14 mouse cellular contexts compared by ENCODE assay signal in genomic region chr6:39591481-39591880, GRCm38 (mm10). TPM values are rescaled to one million over a fixed set of nuclear protein-coding genes. Genes with fewer than 3 reads are reported as not detected.
DNase-seq lines count a peak whose midpoint lies in the region; ATAC-seq lines count a peak whose summit lies in the region.
"Had no signal": no experiment of that assay in that cellular context is flagged by ENCODE, and none has a peak within 500 bp of the region (broad histone marks: within the 10 kb centered on the region; RNA-seq: fewer than 3 reads in every experiment).

No protein-coding gene starts in this region.

- ATAC-seq in kidney, embryonic 15.5 days (replicated peaks; ENCODE audit: low FRiP score), result no peak
- no peak for ATAC-seq in neural tube, embryonic 13.5 days (ENCODE audit: low read depth)
- no peak for ATAC-seq in embryonic facial prominence, embryonic 15.5 days (ENCODE audit: insufficient number of reproducible peaks, low FRiP score, low TSS enrichment, low read depth)

- 0 out of 2 replicates have a peak overlapping the region, but pooled peaks have one; percentile 90 for H3K4me3 ChIP-seq in kidney, embryonic 15.5 days (replicated peaks)
- H3K4me3 ChIP-seq in neural tube, embryonic 13.5 days, result peak overlapping the region; percentile 77; the same call in 1 of the 2 replicates
- H3K4me3 ChIP-seq in embryonic facial prominence, embryonic 15.5 days (replicated peaks), result peak overlapping the region; percentile 94

- H3K9ac ChIP-seq in kidney, embryonic 15.5 days, result no peak overlapping the region
- H3K9ac ChIP-seq in neural tube, embryonic 13.5 days, result no peak overlapping the region
- H3K9ac ChIP-seq in embryonic facial prominence, embryonic 15.5 days, result no peak overlapping the region

- DNase-seq in kidney, adult 8-10 months, result no peak
- no peak for DNase-seq in neural tube, embryonic 10.5 days (ENCODE audit: extremely low spot score, low spot score)
- DNase-seq in yolk sac, embryonic 10.5 days (ENCODE audit: low spot score), result no peak
- no peak for DNase-seq in right cerebral cortex, adult 2 months (ENCODE audit: low spot score in 2 of 2)
- DNase-seq: adrenal gland, postnatal 36 days; cerebellum, postnatal 14 days; gastrocnemius, postnatal 14 days; layer of hippocampus, adult 9-11 months; lung, adult 18-20 months; thymus, postnatal 36 days had no signal

- no peaks in the 10 kb centered on the region for H3K9me3 ChIP-seq in kidney, embryonic 15.5 days (replicated peaks)
- no peaks in the 10 kb centered on the region for H3K9me3 ChIP-seq in neural tube, embryonic 13.5 days
- H3K9me3 ChIP-seq in embryonic facial prominence, embryonic 15.5 days (replicated peaks), result no peaks in the 10 kb centered on the region
- H3K9me3 ChIP-seq: neural tube, embryonic 12.5 days had no signal

- no peaks in the 10 kb centered on the region for H3K27me3 ChIP-seq in kidney, embryonic 15.5 days
- H3K27me3 ChIP-seq in neural tube, embryonic 13.5 days, result no peaks in the 10 kb centered on the region
- H3K27me3 ChIP-seq in embryonic facial prominence, embryonic 15.5 days, result no peaks in the 10 kb centered on the region
- H3K27me3 ChIP-seq: neural tube, embryonic 12.5 days had no signal

- H3K4me1 ChIP-seq in kidney, embryonic 15.5 days, result peaks cover 14% of the 10 kb centered on the region
- peaks cover 21% of the 10 kb centered on the region for H3K4me1 ChIP-seq in neural tube, embryonic 13.5 days (replicated peaks)
- peaks cover 18% of the 10 kb centered on the region for H3K4me1 ChIP-seq in embryonic facial prominence, embryonic 15.5 days

- peaks cover 36% of the 10 kb centered on the region for H3K36me3 ChIP-seq in kidney, embryonic 15.5 days
- peaks cover 42% of the 10 kb centered on the region for H3K36me3 ChIP-seq in neural tube, embryonic 13.5 days
- peaks cover 28% of the 10 kb centered on the region for H3K36me3 ChIP-seq in embryonic facial prominence, embryonic 15.5 days

- 96% methylated on average over 4 of the region's 4 CpGs for WGBS in kidney, embryonic 15.5 days
- 94% methylated on average over 4 of the region's 4 CpGs for WGBS in neural tube, embryonic 13.5 days
- 94% methylated on average over 4 of the region's 4 CpGs for WGBS in embryonic facial prominence, embryonic 15.5 days

- no peak overlapping the region for H3K27ac ChIP-seq in kidney, embryonic 15.5 days
- no peak overlapping the region for H3K27ac ChIP-seq in neural tube, embryonic 13.5 days (replicated peaks)
- H3K27ac ChIP-seq in embryonic facial prominence, embryonic 15.5 days (replicated peaks), result no peak overlapping the region
- H3K27ac ChIP-seq: neural tube, embryonic 12.5 days had no signal

- peak overlapping the region; percentile 79 for H3K4me2 ChIP-seq in kidney, embryonic 15.5 days
- peak overlapping the region; percentile 63; the same call in 1 of the 2 replicates for H3K4me2 ChIP-seq in neural tube, embryonic 13.5 days
- no peak overlapping the region for H3K4me2 ChIP-seq in embryonic facial prominence, embryonic 15.5 days (replicated peaks)

RNA-seq across cellular contexts. Expression of gene Ndufb2, which starts 0.9 kb away (rescaled TPM):
- 347 and 379 TPM in 2 replicates for polyA plus RNA-seq in kidney, embryonic 15.5 days (2015; fragmentation: Nextera tagmentation; extraction: Ambion mirVana)
- polyA plus RNA-seq in neural tube, embryonic 13.5 days (2015; fragmentation: Nextera tagmentation; extraction: Ambion mirVana), result 393 and 454 TPM in 2 replicates
- 332 and 334 TPM in 2 replicates for polyA plus RNA-seq in embryonic facial prominence, embryonic 15.5 days (2015; fragmentation: Nextera tagmentation; extraction: Ambion mirVana)

RNA-seq across cellular contexts. Expression of gene Gm42420, which starts 5.9 kb away (rescaled TPM):
- 2.2 TPM in 1 of 2 replicates, not detected in the other for polyA plus RNA-seq in kidney, embryonic 15.5 days (2015; fragmentation: Nextera tagmentation; extraction: Ambion mirVana)
- not detected in 2 replicates for polyA plus RNA-seq in neural tube, embryonic 13.5 days (2015; fragmentation: Nextera tagmentation; extraction: Ambion mirVana)
- 0.83 and 1.3 TPM in 2 replicates for polyA plus RNA-seq in embryonic facial prominence, embryonic 15.5 days (2015; fragmentation: Nextera tagmentation; extraction: Ambion mirVana)

RNA-seq across cellular contexts. Expression of gene Adck2, which starts 17.8 kb away (rescaled TPM):
- 27.4 TPM in 2 replicates for polyA plus RNA-seq in kidney, embryonic 15.5 days (2015; fragmentation: Nextera tagmentation; extraction: Ambion mirVana)
- polyA plus RNA-seq in neural tube, embryonic 13.5 days (2015; fragmentation: Nextera tagmentation; extraction: Ambion mirVana), result 39.5 and 41.7 TPM in 2 replicates
- 36.5 and 44.9 TPM in 2 replicates for polyA plus RNA-seq in embryonic facial prominence, embryonic 15.5 days (2015; fragmentation: Nextera tagmentation; extraction: Ambion mirVana)

RNA-seq across cellular contexts. Expression of gene Dennd2a, which starts 33.8 kb away (rescaled TPM):
- polyA plus RNA-seq in kidney, embryonic 15.5 days (2015; fragmentation: Nextera tagmentation; extraction: Ambion mirVana), result 23.5 and 24.0 TPM in 2 replicates
- 25.8 and 26.1 TPM in 2 replicates for polyA plus RNA-seq in neural tube, embryonic 13.5 days (2015; fragmentation: Nextera tagmentation; extraction: Ambion mirVana)
- 21.1 and 22.7 TPM in 2 replicates for polyA plus RNA-seq in embryonic facial prominence, embryonic 15.5 days (2015; fragmentation: Nextera tagmentation; extraction: Ambion mirVana)
